Mouse (Mus musculus): ENCODE results near the gene Prkar2a. TPM values are rescaled to one million over a fixed set of nuclear protein-coding genes. Genes with fewer than 3 reads are reported as not detected.

Gene Prkar2a
- 110 TPM for polyA plus RNA-seq (2014; fragmentation: Illumina TruSeq; extraction: RNeasy Lipid Tissue Mini Kit (QIAGEN cat#74804); ENCODE audit: low read depth, low replicate concordance)

GRCm38 (mm10) chr9:108689106-108689505 lies at the start of gene Prkar2a:
TSS of gene Prkar2a (plus strand) at chr9:108689314.

GRCm38 (mm10) chr9:108648611-108649560 lies 40.2 kb upstream of the Prkar2a start, which contains the start of gene Arih2:
TSS of gene Arih2 (minus strand) at chr9:108649386.

GRCm38 (mm10) chr9:108661677-108662612 lies 27.2 kb upstream of the Prkar2a start, which contains the start of gene Slc25a20:
TSS of gene Slc25a20 (plus strand) at chr9:108662088.

GRCm38 (mm10) chr9:108783548-108784463 lies 94.7 kb downstream of the Prkar2a start, which contains the start of gene Ip6k2:
TSS of gene Ip6k2 (plus strand) at chr9:108783796.

Other genes with a start within 250 kb of the Prkar2a start
- 4.1 TPM for gene Ccdc71, start 228.8 kb upstream of the Prkar2a start, polyA plus RNA-seq (2014; fragmentation: Illumina TruSeq; extraction: RNeasy Lipid Tissue Mini Kit (QIAGEN cat#74804); ENCODE audit: low read depth, low replicate concordance)
- gene Klhdc8b, start 227.7 kb upstream of the Prkar2a start, polyA plus RNA-seq (2014; fragmentation: Illumina TruSeq; extraction: RNeasy Lipid Tissue Mini Kit (QIAGEN cat#74804); ENCODE audit: low read depth, low replicate concordance): 0.53 TPM
- gene Lamb2, start 209.6 kb upstream of the Prkar2a start, polyA plus RNA-seq (2014; fragmentation: Illumina TruSeq; extraction: RNeasy Lipid Tissue Mini Kit (QIAGEN cat#74804); ENCODE audit: low read depth, low replicate concordance): 5.1 TPM
- gene Usp19, start 198.7 kb upstream of the Prkar2a start, polyA plus RNA-seq (2014; fragmentation: Illumina TruSeq; extraction: RNeasy Lipid Tissue Mini Kit (QIAGEN cat#74804); ENCODE audit: low read depth, low replicate concordance): 5.9 TPM
- gene Qars, start 181.6 kb upstream of the Prkar2a start, polyA plus RNA-seq (2014; fragmentation: Illumina TruSeq; extraction: RNeasy Lipid Tissue Mini Kit (QIAGEN cat#74804); ENCODE audit: low read depth, low replicate concordance): 82.1 TPM
- 35.9 TPM for gene Qrich1, start 172.5 kb upstream of the Prkar2a start, polyA plus RNA-seq (2014; fragmentation: Illumina TruSeq; extraction: RNeasy Lipid Tissue Mini Kit (QIAGEN cat#74804); ENCODE audit: low read depth, low replicate concordance)
- 15.8 TPM for gene Impdh2, start 129.0 kb upstream of the Prkar2a start, polyA plus RNA-seq (2014; fragmentation: Illumina TruSeq; extraction: RNeasy Lipid Tissue Mini Kit (QIAGEN cat#74804); ENCODE audit: low read depth, low replicate concordance)
- 4.7 TPM for gene Ndufaf3, start 121.9 kb upstream of the Prkar2a start, polyA plus RNA-seq (2014; fragmentation: Illumina TruSeq; extraction: RNeasy Lipid Tissue Mini Kit (QIAGEN cat#74804); ENCODE audit: low read depth, low replicate concordance)
- gene Dalrd3, start 119.4 kb upstream of the Prkar2a start, polyA plus RNA-seq (2014; fragmentation: Illumina TruSeq; extraction: RNeasy Lipid Tissue Mini Kit (QIAGEN cat#74804); ENCODE audit: low read depth, low replicate concordance): 3.6 TPM
- 1.7 TPM for gene Wdr6, start 110.6 kb upstream of the Prkar2a start, polyA plus RNA-seq (2014; fragmentation: Illumina TruSeq; extraction: RNeasy Lipid Tissue Mini Kit (QIAGEN cat#74804); ENCODE audit: low read depth, low replicate concordance)
- gene P4htm, start 91.6 kb upstream of the Prkar2a start, polyA plus RNA-seq (2014; fragmentation: Illumina TruSeq; extraction: RNeasy Lipid Tissue Mini Kit (QIAGEN cat#74804); ENCODE audit: low read depth, low replicate concordance): not detected
- 40.2 TPM for gene Arih2, start 39.9 kb upstream of the Prkar2a start, polyA plus RNA-seq (2014; fragmentation: Illumina TruSeq; extraction: RNeasy Lipid Tissue Mini Kit (QIAGEN cat#74804); ENCODE audit: low read depth, low replicate concordance)
- gene Slc25a20, start 27.2 kb upstream of the Prkar2a start, polyA plus RNA-seq (2014; fragmentation: Illumina TruSeq; extraction: RNeasy Lipid Tissue Mini Kit (QIAGEN cat#74804); ENCODE audit: low read depth, low replicate concordance): 62.8 TPM
- gene Ip6k2, start 94.5 kb downstream of the Prkar2a start, polyA plus RNA-seq (2014; fragmentation: Illumina TruSeq; extraction: RNeasy Lipid Tissue Mini Kit (QIAGEN cat#74804); ENCODE audit: low read depth, low replicate concordance): 123 TPM
- 0.16 TPM for gene Nckipsd, start 119.1 kb downstream of the Prkar2a start, polyA plus RNA-seq (2014; fragmentation: Illumina TruSeq; extraction: RNeasy Lipid Tissue Mini Kit (QIAGEN cat#74804); ENCODE audit: low read depth, low replicate concordance)
- not detected for gene Celsr3, start 137.0 kb downstream of the Prkar2a start, polyA plus RNA-seq (2014; fragmentation: Illumina TruSeq; extraction: RNeasy Lipid Tissue Mini Kit (QIAGEN cat#74804); ENCODE audit: low read depth, low replicate concordance)
- gene Slc26a6, start 164.0 kb downstream of the Prkar2a start, polyA plus RNA-seq (2014; fragmentation: Illumina TruSeq; extraction: RNeasy Lipid Tissue Mini Kit (QIAGEN cat#74804); ENCODE audit: low read depth, low replicate concordance): 0.40 TPM
- gene Tmem89, start 225.3 kb downstream of the Prkar2a start, polyA plus RNA-seq (2014; fragmentation: Illumina TruSeq; extraction: RNeasy Lipid Tissue Mini Kit (QIAGEN cat#74804); ENCODE audit: low read depth, low replicate concordance): not detected
- gene Uqcrc1, start 247.3 kb downstream of the Prkar2a start, polyA plus RNA-seq (2014; fragmentation: Illumina TruSeq; extraction: RNeasy Lipid Tissue Mini Kit (QIAGEN cat#74804); ENCODE audit: low read depth, low replicate concordance): 108 TPM

Data from kidney, adult 10 weeks (tissue).